Mouse (Mus musculus) ES-E14 (cell line): ENCODE measurements around the gene Scaf8.

Source experiments
- CHD2 ChIP-seq: IDR thresholded peaks from 2 replicates; pipeline ENCODE4 v1.6.1; 2014; ENCODE audit warnings: mild to moderate bottlenecking, low read depth, low read length, inconsistent platforms
- HCFC1 ChIP-seq: IDR thresholded peaks from 2 replicates; pipeline ENCODE4 v1.6.1; 2012; ENCODE audit warnings: low read length, inconsistent platforms, borderline replicate concordance; ENCODE audit not compliant: insufficient read depth
- MAFK ChIP-seq: IDR thresholded peaks from 2 replicates; pipeline ENCODE4 v1.6.1; 2014; ENCODE audit warnings: mild to moderate bottlenecking, low read depth, low read length, inconsistent platforms; ENCODE audit not compliant: insufficient read depth
- ZNF384 ChIP-seq: IDR thresholded peaks from 2 replicates; pipeline ENCODE4 v1.6.1; 2012; ENCODE audit warnings: low read depth, low read length, inconsistent platforms

DNA sequence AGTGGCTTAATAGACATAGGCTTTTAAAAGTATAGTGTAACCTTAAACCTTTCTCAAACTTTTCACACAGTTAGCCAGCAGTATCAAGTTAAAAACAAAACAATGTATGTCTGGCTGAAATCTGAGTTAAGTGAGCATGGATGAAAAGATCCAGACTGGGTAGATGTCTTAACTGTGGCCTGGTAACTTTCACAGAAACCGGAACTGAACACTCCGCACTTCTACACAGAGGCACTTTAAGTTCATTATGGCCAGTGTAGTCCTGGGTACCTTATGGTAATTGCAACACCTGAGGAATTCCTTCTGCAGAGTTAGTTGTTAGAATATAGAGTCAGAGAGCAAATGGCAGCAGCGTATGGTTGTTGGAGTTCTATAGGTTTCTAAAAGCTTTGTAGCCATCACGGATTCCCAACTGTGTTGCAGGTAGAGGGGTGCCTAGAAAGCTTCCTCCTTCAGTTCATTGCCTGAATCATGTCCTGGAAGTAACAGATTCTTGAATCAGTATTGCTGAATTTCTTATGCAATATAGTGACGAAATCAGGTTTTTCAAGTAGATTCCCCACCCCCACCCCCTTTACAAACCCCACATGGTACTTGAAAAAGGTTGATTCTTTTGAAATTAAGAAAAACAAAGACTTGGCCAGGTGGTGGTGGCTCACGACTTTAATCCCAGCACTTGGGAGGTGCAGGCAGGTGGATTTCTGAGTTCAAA lies 92.9 kb downstream of the Scaf8 start:
- TF ChIP-seq MAFK (no peak), CHD2 (no peak), ZNF384 (no peak), HCFC1 (no peak)
